Mouse (Mus musculus) midbrain, embryonic 10.5 days (tissue): ENCODE measurements around the gene Gpm6b. TPM values are rescaled to one million over a fixed set of nuclear protein-coding genes. Genes with fewer than 3 reads are reported as not detected.
A peak's percentile ranks its signal among the peaks of the same experiment; 100 is the strongest.

ENCODE experiments used
- DNase-seq: peaks from one replicate; pipeline ENCODE4 v3.0.0-alpha.2; 2017; ENCODE audit warnings: low spot score
- H3K27ac ChIP-seq: fragments of 300-500 bp; sonication (generic); replicated peaks from 2 replicates; pipeline ENCODE4 v1.5.1; 2016; ENCODE audit warnings: mild to moderate bottlenecking
- H3K27me3 ChIP-seq: fragments of 300-500 bp; sonication (generic); 2 replicates; pipeline ENCODE4 v1.6.1; 2016; ENCODE audit warnings: low read depth, mild to moderate bottlenecking; ENCODE audit not compliant: poor library complexity, severe bottlenecking
- H3K36me3 ChIP-seq: fragments of 300-500 bp; sonication (generic); 2 replicates; pipeline ENCODE4 v1.6.1; 2016; ENCODE audit warnings: mild to moderate bottlenecking, moderate library complexity
- H3K4me1 ChIP-seq: fragments of 300-500 bp; sonication (generic); 2 replicates; pipeline ENCODE4 v1.6.1; 2016
- H3K4me3 ChIP-seq: fragments of 300-500 bp; sonication (generic); 2 replicates; pipeline ENCODE4 v1.5.1; 2016; ENCODE audit warnings: mild to moderate bottlenecking, moderate library complexity
- H3K9me3 ChIP-seq: fragments of 300-500 bp; sonication (generic); replicated peaks from 2 replicates; pipeline ENCODE4 v1.6.1; 2016; ENCODE audit warnings: mild to moderate bottlenecking
- WGBS: fragments of 180-500 bp; shearing (Covaris S2); methylation state at CpG from one replicate; pipeline ENCODE4 v1.1.7; 2016; 5-methylcytosine and 5-hydroxymethylcytosine counted together
- polyA plus RNA-seq: library from polyadenylated mRNA; unstranded; fragments of >200 nt; fragmentation: Nextera tagmentation; extraction: Ambion mirVana; gene quantifications from 2 replicates; pipeline ENCODE4 v1.2.1, GENCODE M21; 2016

Gpm6b gene
- polyA plus RNA-seq, 1 experiment from 2014 or later = 61.2 TPM

DNA sequence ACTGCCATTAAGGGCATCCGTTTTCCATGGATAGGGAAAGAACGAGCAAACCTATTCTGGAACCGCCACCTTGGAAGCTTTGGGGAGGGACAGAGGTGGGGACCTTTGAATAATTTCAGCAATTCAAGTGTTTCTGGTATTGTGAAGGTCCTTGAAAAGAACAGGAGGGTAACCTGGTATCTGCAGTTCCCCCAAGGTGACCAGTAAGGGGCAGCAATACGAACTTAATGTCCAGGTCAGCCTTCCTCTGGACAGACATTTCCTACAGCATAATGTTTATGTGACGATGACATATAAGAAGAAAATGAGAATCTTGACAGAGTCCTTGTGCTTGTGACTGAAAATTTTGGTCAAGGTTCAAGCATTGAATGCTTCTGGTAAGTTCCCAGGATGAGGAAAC is 139.9 kb downstream of the Gpm6b start:
- H3K27ac ChIP-seq = no peak overlapping the region
- H3K4me1 ChIP-seq = no peaks in the 10 kb centered on the region
- no peak for DNase-seq
- no peaks in the 10 kb centered on the region for H3K9me3 ChIP-seq
- 87% methylated on average over 5 of the region's 5 CpGs for WGBS
- H3K27me3 ChIP-seq = peaks cover 100% of the 10 kb centered on the region
- peaks cover 76% of the 10 kb centered on the region for H3K36me3 ChIP-seq
- H3K4me3 ChIP-seq = no peak overlapping the region

DNA sequence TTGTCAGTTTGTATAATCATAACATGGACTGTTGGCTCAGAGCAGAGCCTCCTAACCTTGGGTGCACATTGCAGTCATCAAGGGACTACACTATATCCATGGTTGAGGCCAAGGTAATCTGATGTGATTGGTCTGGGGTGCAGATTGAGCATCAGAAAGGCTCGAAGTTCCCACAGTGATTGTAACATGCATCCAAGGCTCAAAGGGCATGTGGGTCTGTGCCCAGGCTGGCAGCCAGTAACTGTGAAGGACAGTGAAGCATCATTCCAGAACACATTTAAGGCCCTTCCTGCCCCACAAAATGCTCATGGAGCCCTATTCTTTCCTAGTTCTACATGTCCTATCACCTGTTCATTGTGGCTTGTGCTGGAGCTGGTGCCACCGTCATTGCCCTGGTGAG is 144.9 kb downstream of the Gpm6b start:
- Histone ChIP-seq H3K36me3 (peaks cover 47% of the 10 kb centered on the region), H3K27ac (no peak overlapping the region), H3K4me3 (no peak overlapping the region), H3K4me1 (no peaks in the 10 kb centered on the region), H3K27me3 (peaks cover 98% of the 10 kb centered on the region), H3K9me3 (no peaks in the 10 kb centered on the region)
- 85% methylated on average over 2 of the region's 2 CpGs for WGBS
- DNase-seq = no peak

DNA sequence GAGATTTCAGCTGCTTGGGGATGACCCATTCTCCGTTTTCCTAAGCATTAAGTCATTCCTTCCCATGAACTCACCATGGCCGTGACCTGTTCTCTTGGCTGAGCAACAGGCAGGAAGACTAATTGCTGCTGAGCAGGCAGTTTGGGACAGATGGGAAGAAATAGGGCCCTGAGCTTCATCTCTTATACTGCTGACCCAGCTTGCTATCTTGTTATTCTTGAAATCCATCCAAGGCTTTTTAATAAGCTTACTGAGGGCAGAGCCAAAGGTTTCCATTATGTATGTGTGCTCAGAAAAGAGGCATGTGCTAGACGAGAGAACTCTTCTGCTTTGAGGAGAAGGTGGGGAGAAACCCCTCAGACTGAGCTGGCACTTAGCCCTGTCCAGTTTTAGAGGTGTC is 146.2 kb downstream of the Gpm6b start:
- H3K27ac ChIP-seq = no peak overlapping the region
- no peaks in the 10 kb centered on the region for H3K4me1 ChIP-seq
- peaks cover 94% of the 10 kb centered on the region for H3K27me3 ChIP-seq
- WGBS = 83% methylated on average over 3 of the region's 3 CpGs
- H3K9me3 ChIP-seq = no peaks in the 10 kb centered on the region
- H3K4me3 ChIP-seq = no peak overlapping the region
- peaks cover 33% of the 10 kb centered on the region for H3K36me3 ChIP-seq
- no peak for DNase-seq

DNA sequence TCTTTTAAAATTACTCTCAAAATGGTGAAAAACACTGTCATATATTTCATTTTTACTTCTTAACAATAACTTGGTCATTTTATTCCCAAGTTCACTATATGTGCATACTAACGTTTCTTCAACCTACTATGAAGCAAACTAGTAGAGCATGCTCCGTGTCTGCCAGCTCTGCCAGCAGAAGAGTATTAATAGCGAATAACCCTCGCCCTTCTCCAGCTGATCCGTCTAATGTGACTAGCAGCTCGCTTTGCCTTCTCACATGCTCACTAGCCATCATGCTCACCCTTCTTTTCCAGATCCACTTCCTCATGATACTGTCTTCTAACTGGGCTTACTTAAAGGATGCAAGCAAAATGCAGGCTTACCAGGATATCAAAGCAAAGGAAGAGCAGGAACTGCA is 147.9 kb downstream of the Gpm6b start:
- Histone ChIP-seq H3K36me3 (peaks cover 22% of the 10 kb centered on the region), H3K27ac (no peak overlapping the region), H3K4me1 (no peaks in the 10 kb centered on the region), H3K27me3 (peaks cover 94% of the 10 kb centered on the region), H3K9me3 (no peaks in the 10 kb centered on the region), H3K4me3 (no peak overlapping the region)
- no peak for DNase-seq
- 91% methylated on average over 6 of the region's 6 CpGs for WGBS

DNA sequence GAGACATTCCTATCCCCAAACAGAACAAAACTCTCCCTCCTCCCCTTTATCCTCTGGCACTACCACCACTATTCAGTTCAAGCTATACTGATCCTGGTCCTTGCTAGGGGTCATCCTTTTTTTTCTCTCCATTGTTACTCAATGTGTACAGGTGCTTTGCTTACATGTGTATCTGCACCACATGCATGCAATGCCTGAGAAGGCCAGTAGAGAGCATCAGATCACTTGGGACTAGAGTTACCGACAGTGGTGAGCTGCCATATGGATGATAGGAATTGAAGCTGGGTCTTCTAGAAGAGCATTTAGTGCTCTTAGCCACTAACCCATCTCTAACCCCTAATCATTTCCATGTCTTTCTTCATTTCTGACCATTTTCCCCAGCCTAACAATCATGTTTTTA is 155.0 kb downstream of the Gpm6b start:
- Histone ChIP-seq H3K27ac (no peak overlapping the region), H3K9me3 (no peaks in the 10 kb centered on the region), H3K4me1 (no peaks in the 10 kb centered on the region), H3K4me3 (no peak overlapping the region), H3K27me3 (peaks cover 85% of the 10 kb centered on the region), H3K36me3 (0 out of 2 replicates have a peak, but pooled peaks cover 5% of the 10 kb centered on the region)
- 70% methylated on average over 1 of the region's 1 CpGs for WGBS
- no peak for DNase-seq

DNA sequence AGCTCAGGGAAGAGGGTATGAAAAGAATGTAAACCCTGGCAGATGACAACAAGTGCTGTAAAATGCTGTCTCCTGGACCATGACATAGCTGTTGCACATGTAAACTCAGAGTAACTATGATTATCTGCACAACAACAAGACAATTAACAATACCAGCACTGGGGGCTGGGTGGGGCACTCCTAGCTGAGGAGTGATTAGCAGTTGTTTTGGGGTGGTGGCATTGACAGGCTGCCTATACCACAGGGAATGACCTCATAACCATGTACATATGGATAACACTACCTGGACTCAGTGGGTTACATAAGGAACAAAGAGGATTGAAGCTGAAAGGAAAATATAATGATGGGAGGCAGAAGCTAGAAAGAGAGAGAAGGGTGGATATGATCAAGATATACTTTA is 169.2 kb downstream of the Gpm6b start:
- Histone ChIP-seq H3K27me3 (peaks cover 94% of the 10 kb centered on the region), H3K4me1 (no peaks in the 10 kb centered on the region), H3K27ac (no peak overlapping the region), H3K9me3 (no peaks in the 10 kb centered on the region), H3K4me3 (no peak overlapping the region), H3K36me3 (peaks cover 46% of the 10 kb centered on the region)
- DNase-seq = no peak

DNA sequence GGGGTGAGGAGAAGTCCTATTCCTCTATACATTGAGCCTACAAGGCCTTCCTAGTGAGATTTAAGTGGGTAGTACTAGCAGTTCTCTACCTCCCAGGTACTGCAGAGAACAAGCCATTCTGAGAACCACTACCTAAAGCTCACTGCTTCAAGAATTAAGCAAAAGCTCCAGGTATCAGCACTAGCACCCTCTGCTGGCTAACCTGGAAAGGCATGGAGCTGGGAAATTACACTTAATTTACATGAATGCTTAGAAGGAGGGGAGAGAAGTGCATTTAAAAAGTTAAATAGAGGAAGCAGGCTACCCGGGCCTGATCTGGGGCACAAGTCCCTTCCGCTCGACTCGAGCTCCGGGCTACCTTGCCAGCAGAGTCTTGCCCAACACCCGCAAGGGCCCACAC is 177.5 kb downstream of the Gpm6b start:
- Histone ChIP-seq H3K4me1 (no peaks in the 10 kb centered on the region), H3K9me3 (no peaks in the 10 kb centered on the region), H3K4me3 (no peak overlapping the region), H3K27ac (no peak overlapping the region), H3K36me3 (peaks cover 10% of the 10 kb centered on the region; the same call in 1 of the 2 replicates), H3K27me3 (peaks cover 30% of the 10 kb centered on the region)
- WGBS = 80% methylated on average over 6 of the region's 6 CpGs
- peak; percentile 13 for DNase-seq

DNA sequence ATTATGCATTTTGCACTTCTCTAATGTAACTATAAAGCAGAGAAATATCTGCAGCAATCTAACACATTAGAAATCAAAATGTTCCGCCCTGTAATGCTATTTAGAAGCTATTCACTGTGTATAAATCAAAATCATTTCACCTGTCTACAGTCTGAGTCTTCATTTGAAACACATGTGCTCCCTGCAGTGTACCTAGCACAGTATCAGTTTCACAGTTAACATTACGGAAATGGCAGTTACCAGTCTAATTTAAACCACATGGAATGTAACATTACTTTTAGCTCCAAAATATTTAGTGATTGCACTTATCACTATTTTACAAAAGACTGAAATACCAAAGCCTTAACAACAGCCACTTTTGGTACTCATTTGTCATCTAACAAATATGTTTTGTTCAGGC is 196.1 kb downstream of the Gpm6b start:
- Histone ChIP-seq H3K4me3 (no peak overlapping the region), H3K36me3 (no peaks in the 10 kb centered on the region; the same call in 1 of the 2 replicates), H3K9me3 (no peaks in the 10 kb centered on the region), H3K4me1 (peaks cover 4% of the 10 kb centered on the region; the same call in 1 of the 2 replicates), H3K27me3 (peaks cover 66% of the 10 kb centered on the region), H3K27ac (no peak overlapping the region)
- DNase-seq = no peak
- 84% methylated on average over 2 of the region's 2 CpGs for WGBS

Other genes starting within 250 kb of the Gpm6b start
- 17.7 and 19.6 TPM in 2 replicates for gene Gemin8, start 68.5 kb upstream of the Gpm6b start, polyA plus RNA-seq
- gene Trappc2, start 201.7 kb downstream of the Gpm6b start, polyA plus RNA-seq = 32.7 and 42.6 TPM in 2 replicates
- gene Ofd1, start 201.8 kb downstream of the Gpm6b start, polyA plus RNA-seq = 6.6 and 7.1 TPM in 2 replicates
- gene Rab9, start 241.0 kb downstream of the Gpm6b start, polyA plus RNA-seq = 41.1 and 43.2 TPM in 2 replicates